Mouse (Mus musculus) myocyte (in vitro differentiated cells): ENCODE results near the gene Pnmt. TPM values are rescaled to one million over a fixed set of nuclear protein-coding genes. Genes with fewer than 3 reads are reported as not detected.
A peak's percentile ranks its signal among the peaks of the same experiment; 100 is the strongest.

ENCODE experiments used
- H3K27me3 ChIP-seq: one replicate; pipeline ENCODE4 v1.6.1; 2011; ENCODE audit not compliant: control insufficient read depth, insufficient read depth, insufficient read length
- H3K36me3 ChIP-seq: one replicate; pipeline ENCODE4 v1.6.1; 2011; ENCODE audit not compliant: control insufficient read depth, insufficient read depth
- H3K4me2 ChIP-seq: one replicate; pipeline ENCODE4 v1.6.1; 2011; ENCODE audit warnings: low read depth, control low read depth
- H3K4me3 ChIP-seq: one replicate; pipeline ENCODE4 v1.5.1; 2011; ENCODE audit warnings: mild to moderate bottlenecking, control low read depth, moderate library complexity
- H3K79me2 ChIP-seq: one replicate; pipeline ENCODE4 v1.6.1; 2011; ENCODE audit not compliant: control insufficient read depth, insufficient read depth
- H3ac ChIP-seq: one replicate; pipeline ENCODE4 v1.6.1; 2011; ENCODE audit not compliant: control insufficient read depth, insufficient read length
- CEBPB ChIP-seq: IDR thresholded peaks from 2 replicates; pipeline ENCODE4 v1.6.1; 2011; ENCODE audit warnings: mild to moderate bottlenecking, moderate library complexity; ENCODE audit not compliant: poor library complexity, insufficient read depth, severe bottlenecking
- E2F4 ChIP-seq: IDR thresholded peaks from one replicate; pipeline ENCODE4 v1.6.1; 2011; ENCODE audit warnings: mild to moderate bottlenecking, control low read depth, moderate library complexity; ENCODE audit not compliant: insufficient read depth
- MAX ChIP-seq: IDR thresholded peaks from one replicate; pipeline ENCODE4 v1.6.1; 2011; ENCODE audit warnings: low read depth, mild to moderate bottlenecking, control low read depth
- MYOD1 ChIP-seq, 3 experiments: IDR thresholded peaks; one replicate each; pipeline ENCODE4 v1.6.1; 2011; ENCODE audit warnings: control low read depth in 2 of 3, low read depth in 2 of 3, mild to moderate bottlenecking in 2 of 3, moderate library complexity in 1 of 3; ENCODE audit not compliant: insufficient read length in 2 of 3, control insufficient read depth in 1 of 3
- MYOG ChIP-seq, 3 experiments: IDR thresholded peaks; one replicate each; pipeline ENCODE4 v1.6.1; 2011; ENCODE audit warnings: control low read depth in 2 of 3, low read depth in 2 of 3, mild to moderate bottlenecking in 2 of 3; ENCODE audit not compliant: insufficient read length in 2 of 3, control insufficient read depth in 1 of 3, insufficient read depth in 1 of 3
- POLR2A ChIP-seq: IDR thresholded peaks from one replicate; pipeline ENCODE4 v1.6.1; 2011; ENCODE audit warnings: low read depth, mild to moderate bottlenecking, control low read depth, moderate library complexity; ENCODE audit not compliant: insufficient read length
- POLR2AphosphoS2 ChIP-seq: IDR thresholded peaks from one replicate; pipeline ENCODE4 v1.6.1; 2011; ENCODE audit warnings: low read depth, control low read depth; ENCODE audit not compliant: insufficient read length
- REST ChIP-seq: IDR thresholded peaks from one replicate; pipeline ENCODE4 v1.6.1; 2011; ENCODE audit warnings: mild to moderate bottlenecking, control low read depth, moderate library complexity; ENCODE audit not compliant: insufficient read depth, insufficient read length
- SRF ChIP-seq: IDR thresholded peaks from one replicate; pipeline ENCODE4 v1.6.1; 2011; ENCODE audit warnings: low read depth; ENCODE audit not compliant: control insufficient read depth, insufficient read length
- TCF12 ChIP-seq: IDR thresholded peaks from one replicate; pipeline ENCODE4 v1.6.1; 2011; ENCODE audit warnings: mild to moderate bottlenecking, control low read depth; ENCODE audit not compliant: poor library complexity, insufficient read depth, severe bottlenecking
- TCF3 ChIP-seq: IDR thresholded peaks from one replicate; pipeline ENCODE4 v1.6.1; 2011; ENCODE audit warnings: low read depth, control low read depth; ENCODE audit not compliant: insufficient read length
- USF1 ChIP-seq: IDR thresholded peaks from one replicate; pipeline ENCODE4 v1.6.1; 2011; ENCODE audit warnings: low read depth, mild to moderate bottlenecking, control low read depth, moderate library complexity
- polyA plus RNA-seq: library from polyadenylated mRNA; unstranded; fragments of >200 nt; fragmentation: generic; extraction: Trizol; gene quantifications from one replicate; pipeline ENCODE4 v1.2.1, GENCODE M21; 2012; ENCODE audit warnings: missing spikeins

The Pnmt gene
- polyA plus RNA-seq, 1 experiment = 2.2 TPM

DNA sequence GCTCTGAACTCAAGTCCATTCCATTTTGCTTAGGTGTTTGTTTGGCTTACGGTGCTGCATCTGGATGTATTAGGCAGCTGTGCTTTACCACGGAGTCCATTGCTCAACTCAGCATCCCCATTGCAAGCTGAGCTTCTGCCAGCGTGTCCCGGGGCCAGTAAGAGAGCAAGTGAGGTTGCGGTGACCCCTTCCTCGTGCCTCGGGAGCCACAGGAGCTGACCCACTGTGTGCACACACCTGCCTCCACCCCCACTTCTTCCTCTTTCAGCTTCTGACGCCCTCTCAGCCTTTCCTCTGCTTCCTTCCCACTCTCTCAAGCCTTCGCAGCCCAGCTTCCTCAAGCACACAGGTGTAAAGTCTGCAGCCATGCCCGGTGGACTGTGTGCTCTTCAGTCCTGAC lies 20.0 kb upstream of the Pnmt start:
- Histone ChIP-seq H3K36me3 (no peaks in the 10 kb centered on the region), H3K4me2 (no peak overlapping the region), H3K4me3 (no peak overlapping the region), H3K27me3 (no peaks in the 10 kb centered on the region), H3ac (no peak overlapping the region), H3K79me2 (peaks cover 9% of the 10 kb centered on the region)
- TF ChIP-seq E2F4 (no peak), SRF (no peak)

DNA sequence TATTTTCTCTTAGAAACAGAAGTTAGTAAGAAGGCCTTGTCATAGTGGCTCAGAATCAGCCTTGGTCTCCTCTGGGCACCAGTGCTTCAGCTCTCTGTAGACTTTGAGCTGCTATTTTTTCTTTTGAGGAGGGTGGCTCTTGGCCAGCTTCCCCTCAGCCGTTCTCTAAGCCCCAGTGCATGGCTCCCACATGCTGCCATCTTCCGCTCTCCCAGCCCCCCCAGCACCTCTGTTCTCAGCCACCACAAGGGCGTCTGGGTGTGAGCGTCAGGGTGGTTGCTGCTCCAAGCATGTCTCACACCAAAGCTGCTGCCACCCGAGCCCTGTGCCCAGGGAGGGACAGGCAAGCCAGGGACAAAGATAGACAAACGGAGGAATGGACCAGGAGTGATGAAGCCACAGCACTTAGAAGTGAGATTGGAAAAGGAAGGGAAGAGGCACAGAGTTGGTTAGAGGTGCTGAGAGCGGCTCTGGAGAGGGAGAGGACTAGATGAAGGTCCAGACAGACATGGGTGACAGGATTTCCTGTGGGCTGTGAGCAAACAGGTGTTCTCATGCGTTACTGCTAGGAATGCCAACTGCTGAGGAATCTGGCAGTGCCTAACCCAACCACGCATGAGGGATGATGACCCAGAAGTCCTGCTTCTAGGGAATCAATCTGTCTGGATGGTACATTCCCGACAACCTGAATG lies 18.9 kb upstream of the Pnmt start:
- H3K4me3 ChIP-seq = no peak overlapping the region
- no peaks in the 10 kb centered on the region for H3K36me3 ChIP-seq
- TF ChIP-seq TCF12 (no peak), TCF3 (no peak), MYOG (IDR thresholded peaks at IDR 0.05; ENCODE audit: control insufficient read depth in 1 of 3, insufficient read depth in 1 of 3, insufficient read length in 2 of 3, low read depth in 2 of 3) (peak in 1 of 3 experiments; percentile 33), REST (no peak), MYOD1 (IDR thresholded peaks at IDR 0.05; ENCODE audit: control insufficient read depth in 1 of 3, insufficient read length in 2 of 3, low read depth in 2 of 3) (peak in 2 of 3 experiments; percentile 44 to 80), CEBPB (no peak)
- no peaks in the 10 kb centered on the region for H3K27me3 ChIP-seq
- H3K79me2 ChIP-seq = peaks cover 5% of the 10 kb centered on the region
- no peak overlapping the region for H3K4me2 ChIP-seq
- no peak overlapping the region for H3ac ChIP-seq

DNA sequence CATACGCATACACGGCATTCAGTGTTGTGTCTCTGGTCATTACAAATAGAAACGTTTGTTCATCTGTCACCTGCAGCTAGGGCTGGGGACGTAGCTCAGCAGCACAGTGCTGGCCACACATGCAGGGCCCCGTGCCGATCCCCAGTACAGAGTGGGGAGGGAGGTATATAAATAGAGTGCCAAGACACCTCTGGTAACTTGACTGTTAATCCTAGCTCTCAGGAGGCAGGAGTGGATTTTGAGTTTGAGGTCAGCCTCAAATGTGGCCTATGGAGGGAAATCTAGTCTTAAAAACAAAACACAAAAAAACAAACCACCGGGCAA lies 18.4 kb upstream of the Pnmt start:
- Histone ChIP-seq H3ac (no peak overlapping the region), H3K4me2 (no peak overlapping the region), H3K27me3 (no peaks in the 10 kb centered on the region), H3K36me3 (no peaks in the 10 kb centered on the region), H3K79me2 (peaks cover 2% of the 10 kb centered on the region), H3K4me3 (no peak overlapping the region)
- TF ChIP-seq USF1 (no peak), CEBPB (no peak), MAX (no peak), TCF12 (no peak), MYOD1 (IDR thresholded peaks at IDR 0.05; ENCODE audit: control insufficient read depth in 1 of 3, insufficient read length in 2 of 3, low read depth in 2 of 3) (no peak), POLR2AphosphoS2 (no peak), POLR2A (no peak), SRF (no peak), E2F4 (no peak), MYOG (IDR thresholded peaks at IDR 0.05; ENCODE audit: control insufficient read depth in 1 of 3, insufficient read depth in 1 of 3, insufficient read length in 2 of 3, low read depth in 2 of 3) (no peak), TCF3 (no peak), REST (no peak)

DNA sequence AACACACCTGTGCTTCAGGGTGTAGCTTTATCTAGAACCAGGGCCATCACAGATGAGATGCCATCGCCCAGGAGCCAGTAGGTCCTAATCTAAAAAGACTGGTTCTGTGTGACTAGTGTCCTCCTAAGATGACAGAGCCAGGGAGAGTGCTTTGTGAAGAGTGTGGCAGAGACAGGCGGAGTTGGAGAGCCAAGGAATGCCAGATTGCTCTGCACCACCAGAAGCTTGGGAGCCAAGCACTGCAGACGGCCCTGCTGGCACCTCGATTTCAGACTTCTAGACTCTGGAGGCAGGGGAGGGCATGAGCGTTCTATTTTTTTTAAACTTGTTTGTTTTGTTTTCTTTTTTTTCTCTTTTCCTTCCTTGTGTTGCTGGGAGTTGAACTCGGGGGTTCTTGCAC lies 16.9 kb upstream of the Pnmt start:
- TF ChIP-seq USF1 (no peak), SRF (no peak), MAX (no peak), POLR2A (no peak), POLR2AphosphoS2 (no peak), REST (no peak), TCF12 (no peak)
- H3K4me3 ChIP-seq = no peak overlapping the region
- no peaks in the 10 kb centered on the region for H3K79me2 ChIP-seq
- H3K4me2 ChIP-seq = no peak overlapping the region
- H3ac ChIP-seq = no peak overlapping the region
- H3K27me3 ChIP-seq = no peaks in the 10 kb centered on the region
- peaks cover 4% of the 10 kb centered on the region for H3K36me3 ChIP-seq

DNA sequence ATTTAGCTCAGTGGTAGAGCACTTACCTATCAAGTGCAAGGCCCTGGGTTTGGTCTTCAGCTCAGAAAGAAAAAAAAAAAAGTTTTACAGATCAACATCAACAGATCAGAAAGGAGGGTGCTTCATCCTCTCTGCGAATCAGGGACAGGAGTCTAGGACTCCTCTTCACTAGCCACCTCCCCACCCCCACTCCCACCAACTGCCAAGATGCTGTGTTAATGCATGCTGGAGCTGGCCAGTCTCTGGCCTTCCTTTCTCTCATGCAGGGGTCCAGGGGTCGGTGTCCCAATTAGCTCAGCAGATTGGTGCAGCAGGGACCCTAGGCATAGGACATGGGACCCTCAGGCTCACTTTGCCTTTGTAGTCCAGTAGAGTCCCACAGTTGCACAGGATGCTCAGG lies 15.7 kb upstream of the Pnmt start:
- H3K4me2 ChIP-seq = no peak overlapping the region
- TF ChIP-seq POLR2AphosphoS2 (no peak), SRF (no peak), TCF12 (no peak)
- H3K36me3 ChIP-seq = peaks cover 11% of the 10 kb centered on the region
- H3ac ChIP-seq = no peak overlapping the region
- no peaks in the 10 kb centered on the region for H3K79me2 ChIP-seq
- H3K27me3 ChIP-seq = no peaks in the 10 kb centered on the region
- H3K4me3 ChIP-seq = no peak overlapping the region
